Mouse (Mus musculus): ENCODE data around the gene Hemk1. TPM values are rescaled to one million over a fixed set of nuclear protein-coding genes. Genes with fewer than 3 reads are reported as not detected.

Gene Hemk1
- polyA plus RNA-seq, 1 experiment from 2014 or later, result 14.0 TPM

DNA sequence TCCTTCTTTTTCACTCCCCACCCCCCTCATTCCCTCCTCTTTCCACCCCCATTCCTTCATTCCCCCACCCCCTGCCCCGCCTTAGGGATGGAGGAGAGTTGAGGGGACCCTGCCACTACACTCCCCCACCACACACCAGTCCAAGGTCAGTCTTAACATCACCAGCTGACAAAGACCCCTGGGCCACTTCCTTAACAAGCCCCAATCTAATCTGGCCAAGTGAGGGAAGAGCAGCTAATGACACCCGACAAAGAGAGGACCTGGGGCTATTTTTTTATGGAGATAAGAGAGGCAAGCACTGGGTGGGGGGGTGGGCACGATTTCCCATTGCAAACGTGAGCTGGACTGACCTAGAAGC is 31.9 kb upstream of the Hemk1 start:
- ATAC-seq (no peak), DNase-seq (ENCODE audit: low spot score) (no peak)
- H3K4me1 ChIP-seq (ENCODE audit: control insufficient read depth, insufficient read depth, low read length), result no peaks in the 10 kb centered on the region
- no peaks in the 10 kb centered on the region; the same call in 1 of the 2 replicates for H3K27me3 ChIP-seq (replicated peaks; ENCODE audit: control insufficient read depth, insufficient read depth, low read length)
- no peaks in the 10 kb centered on the region for H3K36me3 ChIP-seq (ENCODE audit: control insufficient read depth, insufficient read depth, low read length)
- 14% methylated on average over 4 of the region's 4 CpGs for WGBS
- no peak overlapping the region for H3K4me2 ChIP-seq (ENCODE audit: low read length)
- H3K9me3 ChIP-seq (replicated peaks; ENCODE audit: control insufficient read depth, low read length), result no peaks in the 10 kb centered on the region
- no peak overlapping the region for H3K27ac ChIP-seq (ENCODE audit: low read depth, low read length)
- H3K9ac ChIP-seq (ENCODE audit: low read length), result no peak overlapping the region
- H3K4me3 ChIP-seq (ENCODE audit: low read depth, low read length), result no peak overlapping the region

DNA sequence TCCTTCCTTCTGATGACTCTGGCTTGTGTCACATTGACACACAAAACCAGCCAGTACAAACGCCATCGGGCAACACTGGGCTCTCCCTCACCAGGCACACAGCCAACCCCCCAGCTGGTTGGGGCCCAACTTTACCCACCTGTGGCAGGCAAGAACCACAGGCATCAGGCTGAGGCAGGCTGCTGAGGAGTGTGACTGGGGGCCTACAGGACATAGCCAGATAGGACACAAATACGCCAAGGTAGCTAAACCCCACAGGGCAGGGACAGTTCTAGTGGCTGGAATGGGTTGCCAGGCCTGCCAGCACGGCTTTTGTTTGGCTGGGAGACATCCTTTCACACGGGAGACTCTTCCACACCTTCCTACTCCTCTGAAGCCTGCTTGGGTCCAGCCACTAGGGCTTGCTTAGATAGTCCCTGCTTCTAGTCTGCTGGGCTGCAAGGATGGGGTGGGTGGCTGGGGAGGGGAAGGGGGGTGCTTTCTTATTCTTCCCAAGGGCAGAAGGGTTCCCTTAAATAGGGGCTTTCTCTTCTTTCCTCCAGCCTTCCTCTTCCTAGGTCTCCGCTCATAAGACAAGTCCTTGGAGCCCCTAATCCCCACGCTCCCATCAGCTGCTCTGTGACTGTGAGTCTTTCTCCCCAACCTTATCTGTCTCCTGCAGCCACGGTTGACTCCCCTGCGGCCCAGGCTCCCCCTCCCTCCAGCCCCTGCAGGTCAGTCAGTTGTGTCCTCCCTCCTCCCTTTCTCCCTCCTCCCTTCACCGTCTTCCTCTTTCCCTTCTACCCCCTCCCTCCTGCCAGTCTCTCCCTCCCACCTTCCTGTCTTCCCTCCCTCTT is 31.3 kb upstream of the Hemk1 start:
- H3K9me3 ChIP-seq (replicated peaks; ENCODE audit: control insufficient read depth, low read length), result no peaks in the 10 kb centered on the region
- H3K27ac ChIP-seq (ENCODE audit: low read depth, low read length), result no peak overlapping the region
- no peak for ATAC-seq
- no peak overlapping the region for H3K9ac ChIP-seq (ENCODE audit: low read length)
- DNase-seq (ENCODE audit: low spot score), result no peak
- H3K27me3 ChIP-seq (replicated peaks; ENCODE audit: control insufficient read depth, insufficient read depth, low read length), result no peaks in the 10 kb centered on the region; the same call in 1 of the 2 replicates
- WGBS, result 32% methylated on average over 10 of the region's 10 CpGs
- H3K4me3 ChIP-seq (ENCODE audit: low read depth, low read length), result no peak overlapping the region
- H3K36me3 ChIP-seq (ENCODE audit: control insufficient read depth, insufficient read depth, low read length), result no peaks in the 10 kb centered on the region
- no peak overlapping the region for H3K4me2 ChIP-seq (ENCODE audit: low read length)
- H3K4me1 ChIP-seq (ENCODE audit: control insufficient read depth, insufficient read depth, low read length), result no peaks in the 10 kb centered on the region

GRCm38 (mm10) chr9:107368302-107368701 is 30.2 kb upstream of the Hemk1 start:
- 100% methylated on average over 1 of the region's 1 CpGs for WGBS
- H3K27ac ChIP-seq (ENCODE audit: low read depth, low read length), result no peak overlapping the region
- H3K4me3 ChIP-seq (ENCODE audit: low read depth, low read length), result no peak overlapping the region
- no peak for DNase-seq (ENCODE audit: low spot score)
- no peak for ATAC-seq
- H3K4me1 ChIP-seq (ENCODE audit: control insufficient read depth, insufficient read depth, low read length), result no peaks in the 10 kb centered on the region
- no peaks in the 10 kb centered on the region for H3K36me3 ChIP-seq (ENCODE audit: control insufficient read depth, insufficient read depth, low read length)
- no peak overlapping the region for H3K4me2 ChIP-seq (ENCODE audit: low read length)
- no peak overlapping the region for H3K9ac ChIP-seq (ENCODE audit: low read length)
- no peaks in the 10 kb centered on the region; the same call in 1 of the 2 replicates for H3K27me3 ChIP-seq (replicated peaks; ENCODE audit: control insufficient read depth, insufficient read depth, low read length)
- H3K9me3 ChIP-seq (replicated peaks; ENCODE audit: control insufficient read depth, low read length), result no peaks in the 10 kb centered on the region

GRCm38 (mm10) chr9:107366644-107367043 is 28.5 kb upstream of the Hemk1 start:
- DNase-seq (ENCODE audit: low spot score) (peak; percentile 73), ATAC-seq (no peak; the same call in 1 of the 2 replicates)
- Histone ChIP-seq H3K36me3 (ENCODE audit: control insufficient read depth, insufficient read depth, low read length) (no peaks in the 10 kb centered on the region), H3K27ac (ENCODE audit: low read depth, low read length) (no peak overlapping the region), H3K4me2 (ENCODE audit: low read length) (no peak overlapping the region), H3K4me3 (ENCODE audit: low read depth, low read length) (no peak overlapping the region), H3K27me3 (replicated peaks; ENCODE audit: control insufficient read depth, insufficient read depth, low read length) (peaks cover 2% of the 10 kb centered on the region; the same call in 1 of the 2 replicates), H3K9me3 (replicated peaks; ENCODE audit: control insufficient read depth, low read length) (no peaks in the 10 kb centered on the region), H3K9ac (ENCODE audit: low read length) (no peak overlapping the region), H3K4me1 (ENCODE audit: control insufficient read depth, insufficient read depth, low read length) (no peaks in the 10 kb centered on the region)
- 14% methylated on average over 3 of the region's 3 CpGs for WGBS

DNA sequence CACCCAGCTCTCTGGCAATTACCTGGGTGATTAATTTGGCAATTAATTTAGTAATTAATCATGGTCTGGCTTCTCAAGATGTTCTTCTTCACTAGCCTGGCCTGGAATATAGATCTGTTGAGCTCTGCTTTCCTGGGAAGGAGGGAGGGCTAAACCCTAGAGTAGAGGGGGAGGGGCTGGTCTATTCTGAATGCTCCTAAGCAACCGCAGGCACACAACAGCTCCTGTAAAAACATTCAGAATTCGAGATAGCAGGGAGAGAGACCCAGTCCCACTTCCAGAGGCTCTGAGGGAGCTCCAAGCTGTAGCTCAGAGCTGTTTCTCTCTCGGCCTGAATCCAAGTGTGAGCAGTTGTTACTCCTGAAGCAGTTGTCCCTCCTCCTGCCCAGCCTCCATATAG is 22.8 kb upstream of the Hemk1 start:
- Histone ChIP-seq H3K9me3 (replicated peaks; ENCODE audit: control insufficient read depth, low read length) (no peaks in the 10 kb centered on the region), H3K4me2 (ENCODE audit: low read length) (no peak overlapping the region), H3K4me3 (ENCODE audit: low read depth, low read length) (no peak overlapping the region), H3K27me3 (replicated peaks; ENCODE audit: control insufficient read depth, insufficient read depth, low read length) (0 out of 2 replicates have a peak, but pooled peaks cover 5% of the 10 kb centered on the region), H3K4me1 (ENCODE audit: control insufficient read depth, insufficient read depth, low read length) (no peaks in the 10 kb centered on the region), H3K9ac (ENCODE audit: low read length) (no peak overlapping the region), H3K27ac (ENCODE audit: low read depth, low read length) (no peak overlapping the region), H3K36me3 (ENCODE audit: control insufficient read depth, insufficient read depth, low read length) (no peaks in the 10 kb centered on the region)
- no peak for ATAC-seq
- DNase-seq (ENCODE audit: low spot score), result peak; percentile 45
- WGBS, result 8% methylated on average over 3 of the region's 3 CpGs

- Histone ChIP-seq H3K9me3 (replicated peaks; ENCODE audit: control insufficient read depth, low read length) (no peaks in the 10 kb centered on the region), H3K4me3 (ENCODE audit: low read depth, low read length) (no peak overlapping the region), H3K9ac (ENCODE audit: low read length) (no peak overlapping the region), H3K27me3 (replicated peaks; ENCODE audit: control insufficient read depth, insufficient read depth, low read length) (0 out of 2 replicates have a peak, but pooled peaks cover 5% of the 10 kb centered on the region), H3K27ac (ENCODE audit: low read depth, low read length) (no peak overlapping the region), H3K36me3 (ENCODE audit: control insufficient read depth, insufficient read depth, low read length) (no peaks in the 10 kb centered on the region), H3K4me2 (ENCODE audit: low read length) (no peak overlapping the region), H3K4me1 (ENCODE audit: control insufficient read depth, insufficient read depth, low read length) (no peaks in the 10 kb centered on the region)
- peak; percentile 81 for DNase-seq (ENCODE audit: low spot score)
- peak; percentile 56 for ATAC-seq
- WGBS, result 15% methylated on average over 5 of the region's 5 CpGs
These were observed 19.5 kb upstream of the Hemk1 start for GRCm38 (mm10) chr9:107357651-107358050.

DNA sequence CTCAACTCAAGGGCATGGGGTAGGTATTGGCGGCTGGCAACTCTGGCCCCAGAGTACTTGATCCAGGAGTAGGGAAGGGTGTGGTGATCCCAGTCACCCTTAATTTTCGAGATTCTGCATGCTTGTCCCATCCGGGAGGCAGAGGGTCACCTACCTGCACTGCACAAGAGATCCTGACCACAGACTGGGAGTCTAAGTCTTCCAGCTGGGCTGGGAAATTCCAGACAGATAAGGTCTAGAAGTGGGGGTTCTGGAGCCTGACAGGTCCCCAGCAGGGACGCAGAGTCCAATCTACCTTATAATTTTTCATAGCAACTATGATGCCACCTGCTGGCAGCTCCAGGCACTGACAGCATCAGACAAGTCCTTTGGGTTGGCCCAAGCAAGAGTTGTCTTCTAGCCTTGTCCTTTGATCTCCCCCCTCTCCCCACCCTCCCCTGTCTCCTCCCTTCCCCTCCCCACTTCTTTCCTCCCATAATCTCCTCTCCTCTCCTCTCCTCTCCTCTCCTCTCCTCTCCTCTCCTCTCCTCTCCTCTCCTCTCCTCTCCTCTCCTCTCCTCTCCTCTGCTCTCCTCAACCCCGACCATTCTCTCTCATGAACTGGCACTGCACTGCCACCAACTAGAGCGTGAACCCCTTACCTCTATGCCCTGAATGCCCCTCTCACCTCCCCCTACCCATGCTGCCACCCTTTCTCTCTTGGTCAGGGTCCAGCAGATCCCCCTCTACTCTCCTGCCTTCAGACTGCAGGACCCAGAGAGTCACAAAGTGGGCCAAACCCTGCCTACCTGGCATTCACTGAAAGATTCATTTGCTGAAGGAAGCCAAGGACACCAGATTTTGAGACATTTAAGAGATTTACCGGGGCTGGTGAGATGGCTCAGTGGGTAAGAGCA is 18.0 kb upstream of the Hemk1 start:
- 0 out of 2 replicates have a peak, but pooled peaks cover 3% of the 10 kb centered on the region for H3K27me3 ChIP-seq (replicated peaks; ENCODE audit: control insufficient read depth, insufficient read depth, low read length)
- no peak for ATAC-seq
- no peak overlapping the region for H3K27ac ChIP-seq (ENCODE audit: low read depth, low read length)
- H3K9ac ChIP-seq (ENCODE audit: low read length), result no peak overlapping the region
- no peak overlapping the region for H3K4me2 ChIP-seq (ENCODE audit: low read length)
- no peak overlapping the region for H3K4me3 ChIP-seq (ENCODE audit: low read depth, low read length)
- no peaks in the 10 kb centered on the region for H3K36me3 ChIP-seq (ENCODE audit: control insufficient read depth, insufficient read depth, low read length)
- 45% methylated on average over 6 of the region's 7 CpGs for WGBS
- H3K4me1 ChIP-seq (ENCODE audit: control insufficient read depth, insufficient read depth, low read length), result no peaks in the 10 kb centered on the region
- no peaks in the 10 kb centered on the region for H3K9me3 ChIP-seq (replicated peaks; ENCODE audit: control insufficient read depth, low read length)
- peak; percentile 82 for DNase-seq (ENCODE audit: low spot score)

GRCm38 (mm10) chr9:107354826-107355225 is 16.7 kb upstream of the Hemk1 start:
- DNase-seq (ENCODE audit: low spot score) (no peak), ATAC-seq (no peak)
- Histone ChIP-seq H3K27me3 (replicated peaks; ENCODE audit: control insufficient read depth, insufficient read depth, low read length) (0 out of 2 replicates have a peak, but pooled peaks cover 3% of the 10 kb centered on the region), H3K4me3 (ENCODE audit: low read depth, low read length) (no peak overlapping the region), H3K4me2 (ENCODE audit: low read length) (no peak overlapping the region), H3K27ac (ENCODE audit: low read depth, low read length) (no peak overlapping the region), H3K9ac (ENCODE audit: low read length) (no peak overlapping the region), H3K4me1 (ENCODE audit: control insufficient read depth, insufficient read depth, low read length) (no peaks in the 10 kb centered on the region), H3K36me3 (ENCODE audit: control insufficient read depth, insufficient read depth, low read length) (no peaks in the 10 kb centered on the region), H3K9me3 (replicated peaks; ENCODE audit: control insufficient read depth, low read length) (no peaks in the 10 kb centered on the region)
- 78% methylated on average over 1 of the region's 1 CpGs for WGBS

Measured in forebrain, embryonic 14.5 days (tissue).